Mouse (Mus musculus) embryonic facial prominence, embryonic 10.5 days (tissue): Measurements from ENCODE around the gene Myo18a. TPM values are rescaled to one million over a fixed set of nuclear protein-coding genes. Genes with fewer than 3 reads are reported as not detected.

ENCODE experiments used
- DNase-seq: peaks from one replicate; pipeline ENCODE4 v3.0.0-alpha.2; 2017; ENCODE audit warnings: low spot score
- H3K27ac ChIP-seq: fragments of 300-500 bp; sonication (generic); replicated peaks from 2 replicates; pipeline ENCODE4 v1.5.1; 2016; ENCODE audit warnings: mild to moderate bottlenecking
- H3K27me3 ChIP-seq: fragments of 300-500 bp; sonication (generic); replicated peaks from 2 replicates; pipeline ENCODE4 v1.6.1; 2016; ENCODE audit warnings: low read depth, mild to moderate bottlenecking; ENCODE audit not compliant: poor library complexity, severe bottlenecking
- H3K36me3 ChIP-seq: fragments of 300-500 bp; sonication (generic); replicated peaks from 2 replicates; pipeline ENCODE4 v1.6.1; 2016; ENCODE audit warnings: mild to moderate bottlenecking, moderate library complexity
- H3K4me1 ChIP-seq: fragments of 300-500 bp; sonication (generic); 2 replicates; pipeline ENCODE4 v1.6.1; 2016
- H3K4me3 ChIP-seq: fragments of 300-500 bp; sonication (generic); 2 replicates; pipeline ENCODE4 v1.5.1; 2016; ENCODE audit warnings: mild to moderate bottlenecking, moderate library complexity
- H3K9me3 ChIP-seq: fragments of 300-500 bp; sonication (generic); 2 replicates; pipeline ENCODE4 v1.6.1; 2016; ENCODE audit warnings: mild to moderate bottlenecking
- WGBS: fragments of 180-500 bp; shearing (Covaris S2); methylation state at CpG from one replicate; pipeline ENCODE4 v1.1.7; 2016; 5-methylcytosine and 5-hydroxymethylcytosine counted together
- polyA plus RNA-seq: library from polyadenylated mRNA; unstranded; fragments of >200 nt; fragmentation: Nextera tagmentation; extraction: Ambion mirVana; gene quantifications from 2 replicates; pipeline ENCODE4 v1.2.1, GENCODE M21; 2016

The Myo18a gene
- polyA plus RNA-seq, 1 experiment from 2014 or later, result 27.2 TPM

DNA sequence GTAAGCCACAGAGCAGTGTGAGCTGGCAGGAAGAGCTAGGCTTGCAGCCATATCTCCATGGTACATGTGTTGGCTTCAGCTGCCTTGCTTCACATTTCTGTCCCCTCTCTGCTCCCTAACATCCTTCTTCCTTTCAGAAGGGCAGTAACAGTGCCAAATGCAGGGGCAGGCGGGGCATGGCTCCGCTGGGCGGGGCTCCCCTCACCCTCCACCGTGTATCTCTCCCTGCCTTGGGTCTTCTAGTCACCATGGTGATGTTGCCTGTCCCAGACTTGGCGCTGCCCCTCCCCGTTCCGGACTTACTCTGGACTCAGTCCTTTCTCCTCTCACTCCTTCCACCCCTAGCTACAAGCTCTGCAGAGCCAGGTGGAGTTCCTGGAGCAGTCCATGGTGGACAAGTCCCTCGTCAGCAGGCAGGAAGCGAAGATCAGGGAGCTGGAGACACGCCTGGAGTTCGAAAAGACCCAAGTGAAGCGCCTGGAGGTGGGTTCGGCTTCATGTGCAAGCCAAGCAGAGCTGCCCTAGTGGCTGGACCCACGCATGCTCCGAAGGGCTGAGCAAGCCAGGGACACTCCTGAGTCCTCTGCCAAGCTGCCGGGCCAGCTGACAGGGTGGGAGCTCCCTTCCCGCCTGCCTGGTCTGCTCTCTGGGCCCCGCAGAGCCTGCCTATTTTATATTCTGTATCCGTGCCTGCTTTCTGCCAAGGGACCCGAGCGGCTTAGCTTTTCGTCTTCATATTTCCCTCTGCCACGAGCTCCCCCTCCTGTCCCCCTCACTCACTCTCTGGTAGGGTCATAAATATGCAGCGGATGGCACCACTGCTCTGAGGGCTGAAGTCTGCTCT is 87.6 kb downstream of the Myo18a start:
- Histone ChIP-seq H3K27ac (no peak overlapping the region; the same call in 1 of the 2 replicates), H3K36me3 (peaks cover 89% of the 10 kb centered on the region), H3K27me3 (peaks cover 64% of the 10 kb centered on the region), H3K9me3 (no peaks in the 10 kb centered on the region), H3K4me3 (no peak overlapping the region), H3K4me1 (peaks cover 57% of the 10 kb centered on the region)
- no peak for DNase-seq
- 63% methylated on average over 24 of the region's 24 CpGs for WGBS

DNA sequence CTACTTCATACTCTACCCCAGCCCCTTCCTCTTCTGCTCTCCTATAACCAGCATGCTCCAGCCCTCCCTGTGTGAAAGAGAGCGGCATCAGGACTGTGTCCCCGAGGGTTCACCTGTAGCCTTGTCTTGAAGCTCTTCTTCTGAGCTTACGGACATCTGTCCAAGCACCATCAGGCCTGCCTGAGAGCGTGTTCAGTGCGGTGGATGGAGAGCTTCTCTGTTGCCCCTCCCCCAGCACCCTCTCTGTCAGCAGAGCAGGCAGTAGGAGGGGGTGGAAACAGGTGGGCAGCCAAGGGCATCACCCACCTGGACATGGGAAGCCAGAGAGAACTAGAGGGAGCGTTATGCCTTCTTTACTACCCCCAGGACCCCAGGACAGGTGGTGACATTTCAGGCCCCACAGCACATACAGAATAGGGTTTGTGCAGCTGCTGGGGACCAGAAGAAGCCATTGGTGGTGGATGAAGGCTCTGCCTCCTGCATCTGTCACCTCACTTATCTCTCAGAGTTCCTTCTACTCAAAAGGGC is 88.5 kb downstream of the Myo18a start:
- WGBS, result 78% methylated on average over 6 of the region's 6 CpGs
- H3K27ac ChIP-seq, result peak overlapping the region; percentile 40; the same call in 1 of the 2 replicates

DNA sequence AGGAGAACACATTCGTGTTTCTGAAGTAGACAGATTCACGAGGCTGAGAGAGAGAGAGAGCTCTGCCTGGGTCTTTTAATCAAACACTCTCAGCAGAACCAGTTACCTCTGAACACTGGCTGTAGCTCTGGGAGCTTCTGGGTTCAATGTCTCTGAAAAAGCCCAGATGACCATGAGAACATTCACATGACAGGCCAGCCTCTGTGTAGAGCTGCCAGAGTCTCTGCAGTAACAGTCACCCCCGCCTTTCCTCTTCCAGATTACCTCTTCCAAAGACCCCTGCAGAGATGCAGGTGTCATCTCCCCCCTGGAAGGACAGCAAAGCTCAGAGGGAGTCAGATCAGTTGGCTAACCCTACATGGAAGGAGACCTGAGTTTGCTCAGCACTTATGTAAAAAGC is 89.1 kb downstream of the Myo18a start:
- no peak overlapping the region for H3K27ac ChIP-seq
- DNase-seq, result no peak
- H3K36me3 ChIP-seq, result peaks cover 76% of the 10 kb centered on the region
- H3K4me3 ChIP-seq, result no peak overlapping the region
- H3K4me1 ChIP-seq, result peaks cover 70% of the 10 kb centered on the region
- WGBS, result 71% methylated on average over 3 of the region's 3 CpGs
- peaks cover 59% of the 10 kb centered on the region for H3K27me3 ChIP-seq
- H3K9me3 ChIP-seq, result no peaks in the 10 kb centered on the region

More for the DNA sequence above, 88.5 kb downstream of the Myo18a start:
- Histone ChIP-seq H3K36me3 (peaks cover 80% of the 10 kb centered on the region), H3K9me3 (no peaks in the 10 kb centered on the region), H3K4me1 (peaks cover 66% of the 10 kb centered on the region), H3K27me3 (peaks cover 64% of the 10 kb centered on the region), H3K4me3 (no peak overlapping the region)
- no peak for DNase-seq

DNA sequence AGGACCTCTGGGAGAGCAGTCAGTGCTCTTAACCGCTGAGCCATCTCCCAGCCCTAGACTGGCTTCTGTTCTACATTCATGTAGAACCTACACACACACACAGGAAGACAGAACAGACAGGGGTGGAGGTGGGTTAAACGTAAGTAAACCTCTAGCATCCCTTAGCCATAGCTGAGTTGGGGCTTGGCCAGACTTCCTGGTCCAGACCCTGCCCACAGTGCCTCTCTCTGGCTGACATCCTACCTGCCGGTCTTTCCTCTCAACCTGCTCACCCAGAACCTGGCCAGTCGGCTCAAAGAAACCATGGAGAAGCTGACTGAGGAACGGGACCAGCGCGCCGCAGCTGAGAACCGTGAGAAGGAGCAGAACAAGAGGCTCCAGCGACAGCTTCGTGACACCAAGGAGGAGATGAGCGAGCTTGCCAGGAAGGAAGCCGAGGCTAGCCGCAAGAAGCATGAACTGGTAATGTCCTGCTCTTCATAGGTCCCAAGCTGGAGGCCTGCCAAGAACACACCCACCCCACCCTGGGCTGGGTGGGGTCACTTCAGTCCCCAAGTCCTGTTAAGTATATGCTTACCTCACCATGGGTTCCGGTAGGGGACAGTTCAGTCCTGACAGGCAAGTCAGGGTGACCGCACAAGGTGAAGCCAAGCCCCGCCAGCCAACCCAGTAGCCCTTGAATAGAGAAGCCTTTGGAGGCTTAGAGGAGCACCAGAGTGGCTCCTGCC is 90.1 kb downstream of the Myo18a start:
- Histone ChIP-seq H3K27me3 (peaks cover 59% of the 10 kb centered on the region), H3K27ac (no peak overlapping the region), H3K36me3 (peaks cover 76% of the 10 kb centered on the region), H3K4me3 (no peak overlapping the region), H3K4me1 (peaks cover 71% of the 10 kb centered on the region), H3K9me3 (no peaks in the 10 kb centered on the region)
- DNase-seq, result no peak
- 95% methylated on average over 17 of the region's 17 CpGs for WGBS

DNA sequence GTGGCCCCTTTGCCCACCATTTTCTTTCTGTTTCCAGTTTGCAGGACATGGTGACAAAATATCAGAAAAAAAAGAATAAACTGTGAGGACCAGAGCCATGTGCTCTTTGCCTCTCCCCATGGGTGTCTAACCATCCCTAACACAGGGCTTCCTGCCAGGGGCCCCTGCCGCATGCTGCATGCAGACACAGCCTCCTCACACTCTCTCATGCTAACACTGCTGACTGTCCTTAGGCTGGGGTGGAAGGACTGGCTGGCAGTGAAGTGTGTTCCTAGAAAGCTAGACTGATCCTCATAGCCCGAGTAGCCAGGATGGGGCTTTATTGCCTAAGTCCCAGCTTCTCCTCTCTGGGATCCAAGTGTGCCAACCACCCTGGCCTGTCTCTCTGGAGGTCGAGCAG is 91.6 kb downstream of the Myo18a start:
- Histone ChIP-seq H3K4me1 (peaks cover 76% of the 10 kb centered on the region), H3K9me3 (no peaks in the 10 kb centered on the region), H3K36me3 (peaks cover 72% of the 10 kb centered on the region), H3K27ac (peak overlapping the region; percentile 52; the same call in 1 of the 2 replicates), H3K4me3 (no peak overlapping the region), H3K27me3 (peaks cover 67% of the 10 kb centered on the region)
- 55% methylated on average over 3 of the region's 3 CpGs for WGBS
- no peak for DNase-seq

DNA sequence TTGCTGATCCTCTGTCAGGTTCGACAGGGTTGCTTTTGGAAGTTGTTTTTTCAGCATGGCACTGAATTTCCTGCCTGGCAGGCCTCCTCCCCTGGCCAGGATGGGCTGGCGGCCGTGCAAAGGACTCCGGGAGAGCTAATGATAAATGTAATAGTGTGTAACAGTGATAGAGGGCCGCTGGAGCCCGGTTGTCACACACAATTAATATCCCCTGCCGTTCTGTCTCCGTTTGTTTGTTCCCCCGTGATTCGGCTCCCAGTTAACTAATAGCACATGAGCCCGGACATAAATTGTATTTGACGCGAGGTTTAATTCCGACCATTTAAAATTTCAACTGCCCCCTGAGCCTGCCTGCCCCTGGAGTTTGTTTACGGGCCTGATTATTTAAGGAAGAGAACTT is 92.3 kb downstream of the Myo18a start:
- H3K36me3 ChIP-seq, result peaks cover 72% of the 10 kb centered on the region
- H3K4me1 ChIP-seq, result peaks cover 74% of the 10 kb centered on the region
- no peak overlapping the region; the same call in 1 of the 2 replicates for H3K4me3 ChIP-seq
- peak; percentile 52 for DNase-seq
- H3K9me3 ChIP-seq, result no peaks in the 10 kb centered on the region
- 0 out of 2 replicates have a peak overlapping the region, but pooled peaks have one; percentile 52 for H3K27ac ChIP-seq
- WGBS, result 31% methylated on average over 15 of the region's 15 CpGs
- H3K27me3 ChIP-seq, result peaks cover 67% of the 10 kb centered on the region

DNA sequence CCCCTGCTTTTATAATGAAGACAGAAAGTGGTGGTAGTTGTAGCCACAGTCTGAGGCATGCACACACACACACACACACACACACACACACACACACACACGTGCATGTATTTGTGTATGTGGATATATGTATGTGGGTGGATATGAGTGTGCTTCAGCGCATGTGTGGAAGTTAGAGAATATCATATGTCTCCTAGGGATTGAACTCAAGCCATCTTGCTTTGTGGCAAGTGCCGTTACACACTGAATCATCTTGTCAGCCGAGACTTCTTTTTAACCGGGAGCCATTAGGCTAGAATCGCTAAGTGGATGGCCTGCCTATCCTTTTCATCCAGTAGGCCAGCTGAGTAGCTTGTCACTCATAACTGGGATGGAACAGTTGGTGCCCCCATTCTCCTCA is 94.0 kb downstream of the Myo18a start:
- Histone ChIP-seq H3K9me3 (no peaks in the 10 kb centered on the region), H3K27me3 (peaks cover 69% of the 10 kb centered on the region), H3K4me1 (peaks cover 59% of the 10 kb centered on the region), H3K36me3 (peaks cover 65% of the 10 kb centered on the region), H3K27ac (no peak overlapping the region), H3K4me3 (no peak overlapping the region)
- DNase-seq, result no peak
- 92% methylated on average over 6 of the region's 6 CpGs for WGBS

DNA sequence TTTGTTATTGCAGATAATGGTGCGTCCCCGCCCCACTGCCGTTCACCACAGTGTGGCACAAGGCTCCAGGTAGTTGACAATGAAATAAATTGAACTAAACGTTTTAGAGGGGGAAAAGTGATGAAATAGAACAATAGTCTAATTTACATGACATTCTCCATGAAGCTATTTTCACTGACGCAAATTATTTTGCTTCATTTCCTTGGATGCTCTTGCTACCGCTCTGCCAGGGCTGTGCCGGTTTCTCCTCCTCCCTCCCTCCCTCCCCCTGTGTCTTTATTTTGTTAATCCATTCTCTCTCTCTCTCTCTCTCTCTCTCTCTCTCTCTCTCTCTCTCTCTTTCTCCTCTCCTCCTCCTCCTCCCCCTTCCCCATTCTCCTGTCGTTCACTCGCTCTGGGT is 95.5 kb downstream of the Myo18a start:
- Histone ChIP-seq H3K9me3 (no peaks in the 10 kb centered on the region), H3K27me3 (peaks cover 66% of the 10 kb centered on the region), H3K36me3 (peaks cover 54% of the 10 kb centered on the region), H3K27ac (no peak overlapping the region), H3K4me1 (peaks cover 59% of the 10 kb centered on the region), H3K4me3 (no peak overlapping the region)
- 37% methylated on average over 9 of the region's 9 CpGs for WGBS
- DNase-seq, result no peak

DNA sequence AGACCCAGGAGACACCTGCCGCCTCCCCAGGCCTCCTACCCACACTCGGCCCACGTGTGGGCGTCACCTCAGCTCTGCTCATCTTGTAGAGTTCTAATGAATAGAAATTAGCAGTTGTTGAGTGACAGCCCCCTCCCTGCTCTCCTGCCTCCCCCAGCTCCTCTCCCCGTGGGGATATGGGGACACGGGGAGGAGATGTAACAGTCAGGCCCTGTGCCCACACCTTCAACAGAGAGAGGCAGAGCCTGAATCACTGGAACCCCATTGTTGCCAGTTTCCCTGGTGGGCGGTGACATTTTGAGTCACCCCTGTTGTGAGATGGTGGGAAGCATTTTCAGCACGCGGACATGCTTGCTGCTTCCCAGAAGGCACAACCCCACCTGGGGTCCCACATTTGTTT is 97.9 kb downstream of the Myo18a start:
- peaks cover 80% of the 10 kb centered on the region for H3K27me3 ChIP-seq
- WGBS, result 79% methylated on average over 9 of the region's 9 CpGs
- H3K9me3 ChIP-seq, result no peaks in the 10 kb centered on the region
- peaks cover 43% of the 10 kb centered on the region for H3K36me3 ChIP-seq
- DNase-seq, result no peak
- peaks cover 50% of the 10 kb centered on the region for H3K4me1 ChIP-seq
- H3K27ac ChIP-seq, result no peak overlapping the region
- no peak overlapping the region for H3K4me3 ChIP-seq

DNA sequence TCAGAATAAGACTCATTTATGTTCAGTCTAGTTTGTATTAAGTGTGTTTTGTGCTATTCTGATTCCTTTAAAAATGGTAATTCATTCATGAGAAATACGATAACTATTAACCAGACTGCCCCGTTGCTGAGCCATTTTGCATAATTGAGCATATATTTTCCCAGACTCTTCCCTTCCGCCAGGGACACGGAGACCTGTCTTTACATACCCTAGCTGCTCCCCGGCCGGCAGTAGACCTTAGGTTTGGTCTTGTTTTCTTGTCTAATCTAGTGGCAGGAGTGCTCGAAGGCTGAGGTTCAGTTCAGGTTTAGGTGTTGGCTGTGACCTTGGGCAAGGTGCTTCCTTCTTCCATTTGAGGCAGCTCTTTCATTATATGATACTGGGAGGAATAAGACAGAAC is 99.8 kb downstream of the Myo18a start:
- WGBS, result 89% methylated on average over 7 of the region's 7 CpGs
- Histone ChIP-seq H3K36me3 (peaks cover 33% of the 10 kb centered on the region), H3K4me3 (no peak overlapping the region), H3K27ac (no peak overlapping the region), H3K9me3 (no peaks in the 10 kb centered on the region), H3K4me1 (peaks cover 51% of the 10 kb centered on the region), H3K27me3 (peaks cover 91% of the 10 kb centered on the region)
- DNase-seq, result no peak

DNA sequence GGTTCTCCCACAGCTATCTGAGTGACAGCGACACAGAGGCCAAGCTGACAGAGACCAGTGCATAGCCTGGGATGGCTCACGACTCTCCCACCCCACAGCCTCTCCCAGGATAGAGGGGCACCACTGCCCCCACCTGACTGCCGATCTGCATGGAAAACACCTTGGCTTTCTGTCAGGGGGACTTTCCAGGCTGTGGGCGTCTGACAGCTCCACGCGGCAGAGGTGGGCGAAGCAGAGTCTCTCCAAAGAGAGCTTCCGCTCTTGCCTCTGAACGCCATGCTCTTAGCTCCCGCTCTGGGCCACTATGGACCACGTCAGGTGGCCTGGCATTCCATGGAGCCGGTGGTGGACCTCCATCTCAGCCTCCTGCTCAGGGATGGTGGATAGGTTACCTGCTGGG is 101.7 kb downstream of the Myo18a start:
- WGBS, result 62% methylated on average over 12 of the region's 12 CpGs
- peaks cover 90% of the 10 kb centered on the region for H3K27me3 ChIP-seq

DNA sequence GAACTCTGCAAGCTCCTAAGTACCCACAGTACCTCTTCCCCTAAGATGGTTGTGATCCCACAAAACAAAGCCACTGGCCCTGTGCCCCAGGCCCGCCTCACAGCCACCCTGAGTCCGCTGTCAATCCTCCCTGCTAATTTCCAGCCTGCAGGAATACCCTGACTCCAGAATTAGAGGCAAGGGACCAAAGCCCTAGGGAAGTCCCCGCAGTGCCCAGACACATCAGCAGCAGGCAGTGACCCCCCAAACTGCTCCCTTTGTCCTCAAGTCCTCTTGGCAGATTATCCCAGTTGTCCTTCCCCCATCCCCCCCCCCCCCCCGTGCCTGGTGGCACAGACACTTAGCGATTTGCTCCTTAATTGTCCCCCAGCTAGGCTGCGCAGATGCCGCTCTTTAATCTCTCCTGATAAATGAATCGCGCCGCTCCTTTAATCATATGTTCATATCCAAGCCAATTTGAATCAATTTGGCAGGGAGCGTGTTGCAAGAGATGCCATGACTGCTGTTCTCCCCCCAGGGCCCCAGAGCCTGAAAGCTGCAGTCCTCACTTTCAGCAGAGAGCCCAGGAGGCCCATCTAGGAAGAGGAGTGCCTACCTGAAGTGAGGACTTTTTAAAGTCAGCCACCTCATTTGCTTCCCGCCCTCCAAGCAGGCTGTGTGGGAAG is 104.5 kb downstream of the Myo18a start:
- DNase-seq, result peak; percentile 39
- Histone ChIP-seq H3K27me3 (peaks cover 84% of the 10 kb centered on the region), H3K9me3 (no peaks in the 10 kb centered on the region), H3K36me3 (peaks cover 6% of the 10 kb centered on the region; the same call in 1 of the 2 replicates), H3K4me3 (peak overlapping the region; percentile 20; the same call in 1 of the 2 replicates), H3K4me1 (peaks cover 60% of the 10 kb centered on the region), H3K27ac (peak overlapping the region; percentile 32; the same call in 1 of the 2 replicates)
- WGBS, result 10% methylated on average over 12 of the region's 12 CpGs

More for the DNA sequence above, 101.7 kb downstream of the Myo18a start:
- H3K4me3 ChIP-seq, result no peak overlapping the region
- peaks cover 23% of the 10 kb centered on the region for H3K36me3 ChIP-seq
- H3K9me3 ChIP-seq, result no peaks in the 10 kb centered on the region
- no peak overlapping the region for H3K27ac ChIP-seq
- DNase-seq, result no peak
- H3K4me1 ChIP-seq, result peaks cover 49% of the 10 kb centered on the region
